Comparison of ENCODE assay signal across 8 mouse cellular contexts in genomic region chr4:101643216-101643615, GRCm38 (mm10).
"Had no signal": no experiment of that assay in that cellular context is flagged by ENCODE, and none has a peak within 500 bp of the region (broad histone marks: within the 10 kb centered on the region; RNA-seq: fewer than 3 reads in every experiment).

No protein-coding gene starts in this region.

- DNase-seq: kidney, adult 11 months; kidney, postnatal 10 days; kidney, postnatal 4 days; lung, adult 2 months; lung, postnatal 36 days; retina, postnatal 1 day; right cerebral cortex, postnatal 25 days; thymus, postnatal 4 days had no signal
